Mouse (Mus musculus): ENCODE results near the gene Higd1a. TPM values are rescaled to one million over a fixed set of nuclear protein-coding genes. Genes with fewer than 3 reads are reported as not detected.

Higd1a gene
- polyA plus RNA-seq, 1 experiment: 68.9 TPM

GRCm38 (mm10) chr9:121892057-121892687 is 34.0 kb upstream of the Higd1a start:
- Histone ChIP-seq H3K4me1 (ENCODE audit: control insufficient read depth, insufficient read depth, low read length) (no peaks in the 10 kb centered on the region), H3K27ac (ENCODE audit: control insufficient read depth, insufficient read depth, low read depth, low read length, poor library complexity) (no peak overlapping the region), H3K4me3 (replicated peaks; ENCODE audit: control insufficient read depth, low read depth, low read length) (no peak overlapping the region)
- WGBS: 78% methylated on average over 12 of the region's 12 CpGs
- TF ChIP-seq CTCF (IDR thresholded peaks at IDR 0.05; ENCODE audit: control insufficient read depth, insufficient read depth, low read length): no peak
- TF ChIP-seq POLR2A (IDR thresholded peaks at IDR 0.05; ENCODE audit: borderline replicate concordance, control insufficient read depth, low read depth, low read length): no peak

- Histone ChIP-seq H3K4me3 (replicated peaks; ENCODE audit: control insufficient read depth, low read depth, low read length) (no peak overlapping the region), H3K4me1 (ENCODE audit: control insufficient read depth, insufficient read depth, low read length) (no peaks in the 10 kb centered on the region), H3K27ac (ENCODE audit: control insufficient read depth, insufficient read depth, low read depth, low read length, poor library complexity) (no peak overlapping the region)
- TF ChIP-seq CTCF (IDR thresholded peaks at IDR 0.05; ENCODE audit: control insufficient read depth, insufficient read depth, low read length) (no peak), POLR2A (IDR thresholded peaks at IDR 0.05; ENCODE audit: borderline replicate concordance, control insufficient read depth, low read depth, low read length) (no peak)
- 86% methylated on average over 9 of the region's 9 CpGs for WGBS
These were observed 33.1 kb upstream of the Higd1a start for GRCm38 (mm10) chr9:121891301-121891700.

- Histone ChIP-seq H3K4me1 (ENCODE audit: control insufficient read depth, insufficient read depth, low read length) (no peaks in the 10 kb centered on the region), H3K4me3 (replicated peaks; ENCODE audit: control insufficient read depth, low read depth, low read length) (no peak overlapping the region), H3K27ac (ENCODE audit: control insufficient read depth, insufficient read depth, low read depth, low read length, poor library complexity) (no peak overlapping the region)
- TF ChIP-seq CTCF (IDR thresholded peaks at IDR 0.05; ENCODE audit: control insufficient read depth, insufficient read depth, low read length) (no peak), POLR2A (IDR thresholded peaks at IDR 0.05; ENCODE audit: borderline replicate concordance, control insufficient read depth, low read depth, low read length) (no peak)
- 43% methylated on average over 18 of the region's 18 CpGs for WGBS
These were observed 32.3 kb upstream of the Higd1a start for GRCm38 (mm10) chr9:121890441-121890941.

GRCm38 (mm10) chr9:121889927-121890440 is 31.8 kb upstream of the Higd1a start:
- Histone ChIP-seq H3K4me3 (replicated peaks; ENCODE audit: control insufficient read depth, low read depth, low read length) (no peak overlapping the region), H3K27ac (ENCODE audit: control insufficient read depth, insufficient read depth, low read depth, low read length, poor library complexity) (no peak overlapping the region), H3K4me1 (ENCODE audit: control insufficient read depth, insufficient read depth, low read length) (no peaks in the 10 kb centered on the region)
- TF ChIP-seq POLR2A (IDR thresholded peaks at IDR 0.05; ENCODE audit: borderline replicate concordance, control insufficient read depth, low read depth, low read length) (no peak), CTCF (IDR thresholded peaks at IDR 0.05; ENCODE audit: control insufficient read depth, insufficient read depth, low read length) (no peak)
- WGBS: 77% methylated on average over 4 of the region's 4 CpGs

- WGBS: 9% methylated on average over 7 of the region's 7 CpGs
- TF ChIP-seq CTCF (IDR thresholded peaks at IDR 0.05; ENCODE audit: control insufficient read depth, insufficient read depth, low read length): no peak
- no peak for TF ChIP-seq POLR2A (IDR thresholded peaks at IDR 0.05; ENCODE audit: borderline replicate concordance, control insufficient read depth, low read depth, low read length)
- Histone ChIP-seq H3K4me1 (ENCODE audit: control insufficient read depth, insufficient read depth, low read length) (peaks cover 3% of the 10 kb centered on the region; the same call in 1 of the 2 replicates), H3K4me3 (replicated peaks; ENCODE audit: control insufficient read depth, low read depth, low read length) (no peak overlapping the region), H3K27ac (ENCODE audit: control insufficient read depth, insufficient read depth, low read depth, low read length, poor library complexity) (no peak overlapping the region)
These were observed 23.9 kb upstream of the Higd1a start for GRCm38 (mm10) chr9:121882015-121882457.

- Histone ChIP-seq H3K4me3 (replicated peaks; ENCODE audit: control insufficient read depth, low read depth, low read length) (no peak overlapping the region), H3K4me1 (ENCODE audit: control insufficient read depth, insufficient read depth, low read length) (peaks cover 3% of the 10 kb centered on the region; the same call in 1 of the 2 replicates), H3K27ac (ENCODE audit: control insufficient read depth, insufficient read depth, low read depth, low read length, poor library complexity) (no peak overlapping the region)
- peak; percentile 45; the same call in 1 of the 2 replicates for TF ChIP-seq CTCF (IDR thresholded peaks at IDR 0.05; ENCODE audit: control insufficient read depth, insufficient read depth, low read length)
- no peak for TF ChIP-seq POLR2A (IDR thresholded peaks at IDR 0.05; ENCODE audit: borderline replicate concordance, control insufficient read depth, low read depth, low read length)
- 48% methylated on average over 6 of the region's 6 CpGs for WGBS
These were observed 23.1 kb upstream of the Higd1a start for GRCm38 (mm10) chr9:121881301-121881700.

GRCm38 (mm10) chr9:121880840-121881239 is 22.7 kb upstream of the Higd1a start:
- H3K4me1 ChIP-seq (ENCODE audit: control insufficient read depth, insufficient read depth, low read length): peaks cover 3% of the 10 kb centered on the region; the same call in 1 of the 2 replicates
- H3K27ac ChIP-seq (ENCODE audit: control insufficient read depth, insufficient read depth, low read depth, low read length, poor library complexity): no peak overlapping the region
- TF ChIP-seq CTCF (IDR thresholded peaks at IDR 0.05; ENCODE audit: control insufficient read depth, insufficient read depth, low read length) (peak; percentile 88), POLR2A (IDR thresholded peaks at IDR 0.05; ENCODE audit: borderline replicate concordance, control insufficient read depth, low read depth, low read length) (no peak)
- H3K4me3 ChIP-seq (replicated peaks; ENCODE audit: control insufficient read depth, low read depth, low read length): no peak overlapping the region
- WGBS: 4% methylated on average over 14 of the region's 14 CpGs

- Histone ChIP-seq H3K27ac (ENCODE audit: control insufficient read depth, insufficient read depth, low read depth, low read length, poor library complexity) (no peak overlapping the region), H3K4me1 (ENCODE audit: control insufficient read depth, insufficient read depth, low read length) (peaks cover 3% of the 10 kb centered on the region; the same call in 1 of the 2 replicates), H3K4me3 (replicated peaks; ENCODE audit: control insufficient read depth, low read depth, low read length) (no peak overlapping the region)
- TF ChIP-seq CTCF (IDR thresholded peaks at IDR 0.05; ENCODE audit: control insufficient read depth, insufficient read depth, low read length) (peak; percentile 60), POLR2A (IDR thresholded peaks at IDR 0.05; ENCODE audit: borderline replicate concordance, control insufficient read depth, low read depth, low read length) (no peak)
- 27% methylated on average over 3 of the region's 3 CpGs for WGBS
These were observed 19.0 kb upstream of the Higd1a start for GRCm38 (mm10) chr9:121877052-121877740.

Measured in bone marrow, adult 2 months (tissue).